Mouse (Mus musculus) G1E (cell line): ENCODE data around the gene Nlk.

ENCODE experiments used
- CTCF ChIP-seq: IDR thresholded peaks from 2 replicates; pipeline ENCODE4 v1.5.1; 2012; ENCODE audit warnings: low read depth, low read length, inconsistent platforms, mixed read lengths
- GATA1 ChIP-seq: IDR thresholded peaks from 2 replicates; pipeline ENCODE4 v1.6.1; 2012; ENCODE audit warnings: borderline replicate concordance, low read length, inconsistent platforms, mixed read lengths
- POLR2AphosphoS5 ChIP-seq: IDR thresholded peaks from 2 replicates; pipeline ENCODE4 v1.6.1; 2012; ENCODE audit warnings: low read depth, low read length, inconsistent platforms; ENCODE audit not compliant: insufficient replicate concordance

- TF ChIP-seq CTCF: no peak
- no peak for TF ChIP-seq GATA1
- no peak for TF ChIP-seq POLR2AphosphoS5
These were observed 92.3 kb downstream of the Nlk start for GRCm38 (mm10) chr11:78604826-78605225.
